Mouse (Mus musculus) cerebellum, adult 11-12 months (tissue): ENCODE data around the gene Proz.

Source experiments
- DNase-seq: peaks from one replicate; pipeline ENCODE4 v3.0.0; 2022

Proz gene

DNA sequence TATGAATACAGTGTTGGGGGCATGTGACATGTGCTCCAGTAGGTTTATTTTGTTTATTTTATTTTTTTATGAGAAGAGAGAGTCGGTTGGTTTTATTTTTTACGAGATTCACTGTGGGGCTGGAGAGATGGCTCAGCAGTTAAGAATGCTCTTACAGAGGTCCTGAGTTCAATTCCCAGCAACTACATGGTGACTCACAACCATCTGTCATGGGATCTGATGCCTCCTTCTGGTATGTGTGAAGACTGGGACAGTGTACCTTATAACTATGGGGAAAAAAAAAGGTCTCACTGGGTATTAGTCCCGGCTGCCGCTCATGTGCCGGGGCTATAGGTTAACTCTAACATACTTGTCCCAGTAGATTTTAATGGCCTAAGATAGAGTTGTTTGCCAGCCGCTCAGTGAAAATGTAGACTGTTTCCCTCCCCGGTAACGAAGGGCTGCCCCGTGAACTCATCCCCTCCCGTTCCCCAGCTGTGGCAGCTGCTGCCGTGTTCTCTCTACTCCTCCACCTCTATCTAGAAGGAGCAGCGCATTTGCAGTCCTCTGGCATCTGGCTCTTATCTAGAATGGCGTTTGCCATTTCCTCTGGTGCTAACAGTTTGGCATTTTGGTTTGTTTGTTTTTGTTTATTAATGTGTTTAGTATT, 47.4 kb downstream of the Proz start:
- DNase-seq: no peak

DNA sequence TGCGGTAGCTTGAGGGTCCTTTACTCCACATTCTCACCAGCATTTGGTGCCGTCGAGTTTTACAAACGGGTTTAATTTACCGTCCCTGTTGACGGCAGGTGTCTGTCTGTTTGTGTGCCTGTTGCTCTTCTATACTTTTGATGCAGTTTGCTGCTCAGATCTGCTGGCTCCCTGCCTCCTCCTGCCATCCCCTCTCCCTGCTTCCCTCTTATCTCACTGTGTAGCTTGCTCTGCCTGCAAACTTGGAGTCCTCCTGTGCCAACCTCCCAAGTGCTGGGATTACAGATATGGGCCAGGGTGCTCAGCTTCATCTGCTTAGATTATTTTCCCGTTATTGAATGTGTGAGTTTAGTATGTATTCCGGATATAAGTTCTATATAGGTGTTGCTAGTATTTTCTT, 48.3 kb downstream of the Proz start:
- DNase-seq: no peak

DNA sequence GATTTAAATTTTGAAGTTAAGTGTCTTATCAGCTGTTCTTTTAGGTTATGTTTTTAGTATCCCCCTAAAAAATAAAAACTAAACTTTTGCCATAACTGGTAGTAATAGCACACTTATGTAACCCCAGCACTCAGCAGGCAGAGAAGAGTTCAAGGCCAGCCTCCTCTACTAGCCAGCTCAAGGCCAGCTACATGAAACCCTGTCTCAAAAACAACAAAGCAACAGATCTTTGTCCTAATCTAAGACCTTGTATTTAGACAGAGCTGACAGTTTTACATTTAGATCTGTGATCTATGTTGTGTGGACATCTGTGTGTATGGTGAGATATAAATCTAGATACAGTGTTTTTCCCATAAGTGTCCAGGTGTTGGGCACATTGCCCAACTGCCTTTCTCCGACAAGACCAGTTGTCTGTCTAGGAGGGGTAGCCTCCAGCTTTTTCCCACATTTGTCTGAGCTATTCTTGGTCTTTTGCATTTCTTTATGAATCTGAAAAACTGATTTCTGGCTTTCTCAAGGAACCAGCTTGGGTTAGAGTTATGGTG, 48.8 kb downstream of the Proz start:
- no peak for DNase-seq

DNA sequence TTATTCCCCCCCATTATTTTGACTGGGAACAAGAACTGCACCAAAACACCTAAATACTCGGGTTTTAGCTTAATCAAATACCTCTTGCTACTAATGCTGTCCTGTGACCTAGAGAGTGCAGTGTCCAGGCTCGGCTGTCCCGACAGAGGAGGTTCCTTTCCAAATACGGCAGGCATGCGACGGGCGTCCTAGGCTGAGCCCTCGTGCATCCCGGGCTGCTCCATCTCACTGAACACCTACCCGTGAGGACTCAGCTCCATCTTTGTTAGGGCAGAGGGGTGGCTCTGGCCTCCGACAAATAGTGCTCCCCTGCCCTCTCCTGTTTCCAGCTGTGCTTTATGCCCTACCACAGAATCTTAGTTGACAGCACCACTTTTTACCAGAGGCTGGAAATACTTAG, 51.2 kb downstream of the Proz start:
- no peak for DNase-seq

DNA sequence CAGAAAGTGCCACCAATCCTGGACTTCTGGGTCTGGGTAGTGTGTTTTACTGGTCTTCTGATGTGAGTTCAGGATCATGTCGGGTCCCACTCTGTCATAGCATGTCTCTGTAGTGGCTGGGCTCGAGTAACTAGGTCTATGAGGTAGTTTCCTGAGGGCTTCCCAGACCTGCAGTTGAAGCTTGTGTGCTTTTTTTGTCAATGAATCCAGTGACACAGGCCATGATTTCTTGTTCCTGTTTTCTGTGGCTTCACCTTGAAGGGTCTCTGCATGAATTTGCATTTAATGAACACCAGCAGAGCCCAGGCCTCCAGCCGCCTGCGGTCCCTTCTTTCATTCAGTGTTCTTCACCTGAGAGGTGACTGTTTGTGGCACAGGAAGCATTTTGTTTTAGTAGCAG, 52.5 kb downstream of the Proz start:
- DNase-seq: no peak

DNA sequence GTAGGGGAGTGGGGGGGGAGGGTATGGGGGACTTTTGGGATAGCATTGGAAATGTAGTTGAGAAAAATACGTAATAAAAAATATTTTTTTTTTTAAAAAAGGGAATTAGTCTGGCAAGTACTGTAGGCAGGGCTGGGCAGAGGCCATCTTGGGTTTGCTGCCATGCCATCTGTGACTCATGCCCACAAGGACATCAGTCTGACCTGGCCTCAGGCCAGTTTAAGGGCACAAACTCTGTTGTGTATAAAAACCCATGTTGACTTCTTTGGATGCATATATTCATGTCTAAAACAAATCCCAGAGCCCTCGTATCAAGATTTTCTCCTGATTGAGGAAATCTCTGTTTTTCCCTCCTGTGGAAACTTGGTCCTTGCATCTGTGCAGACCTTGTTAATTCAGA, 56.4 kb downstream of the Proz start:
- no peak for DNase-seq

DNA sequence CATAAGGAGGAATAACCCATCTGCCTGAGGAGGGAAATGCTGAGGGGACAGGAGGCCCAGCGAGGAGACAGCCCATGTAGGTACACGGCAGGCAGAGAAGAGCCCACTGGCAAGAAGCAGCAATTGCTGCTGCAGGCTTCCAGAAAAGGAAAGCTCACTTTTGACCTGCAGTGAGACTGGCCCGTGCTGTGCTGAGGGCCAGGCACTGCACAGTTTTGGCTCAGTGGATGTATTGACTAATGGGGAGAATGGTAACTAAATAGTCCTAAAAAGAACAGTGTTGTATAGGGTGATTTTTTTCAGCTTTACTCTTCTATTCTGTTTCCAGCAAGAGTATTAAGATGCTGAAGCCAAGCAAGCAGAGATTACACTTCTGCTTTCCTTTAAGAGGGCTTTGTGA, 57.8 kb downstream of the Proz start:
- no peak for DNase-seq

DNA sequence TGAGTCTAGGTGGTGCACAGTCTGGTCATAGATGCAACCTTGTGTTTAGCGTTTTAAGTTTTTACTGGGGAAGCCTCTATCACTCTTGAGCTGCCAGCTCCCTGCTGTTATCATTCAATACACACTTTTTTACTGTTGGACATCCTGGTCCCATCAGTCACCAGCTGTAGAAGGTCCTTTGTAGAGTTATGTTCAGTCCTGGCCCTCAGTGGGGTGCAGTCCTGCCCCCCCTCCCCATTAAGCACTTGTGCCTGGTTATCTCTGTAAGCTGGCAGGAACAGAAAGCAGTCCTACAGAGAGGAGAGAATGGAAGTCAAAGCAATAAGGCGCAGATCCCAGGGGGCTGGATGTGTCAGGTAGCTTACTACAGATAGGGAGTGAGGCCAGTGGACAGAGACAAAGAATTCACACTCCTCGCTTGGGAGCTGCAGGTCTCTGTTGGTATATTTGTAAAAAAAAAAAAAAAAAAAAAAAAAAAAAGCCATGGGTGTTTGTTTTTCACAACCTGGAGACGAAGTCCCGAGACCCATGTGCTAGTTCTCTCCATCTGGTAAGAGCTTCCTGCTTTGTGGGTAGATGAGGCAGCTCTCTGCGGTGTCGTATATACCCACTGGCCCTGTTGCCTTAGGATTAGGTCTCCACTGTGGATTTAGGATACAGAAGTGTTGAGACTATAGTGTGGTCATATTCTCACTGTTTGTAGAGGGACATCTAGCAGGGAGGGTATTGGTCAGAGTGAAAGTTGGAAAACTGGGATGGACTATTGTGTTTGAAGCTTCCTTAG, 60.4 kb downstream of the Proz start:
- no peak for DNase-seq

DNA sequence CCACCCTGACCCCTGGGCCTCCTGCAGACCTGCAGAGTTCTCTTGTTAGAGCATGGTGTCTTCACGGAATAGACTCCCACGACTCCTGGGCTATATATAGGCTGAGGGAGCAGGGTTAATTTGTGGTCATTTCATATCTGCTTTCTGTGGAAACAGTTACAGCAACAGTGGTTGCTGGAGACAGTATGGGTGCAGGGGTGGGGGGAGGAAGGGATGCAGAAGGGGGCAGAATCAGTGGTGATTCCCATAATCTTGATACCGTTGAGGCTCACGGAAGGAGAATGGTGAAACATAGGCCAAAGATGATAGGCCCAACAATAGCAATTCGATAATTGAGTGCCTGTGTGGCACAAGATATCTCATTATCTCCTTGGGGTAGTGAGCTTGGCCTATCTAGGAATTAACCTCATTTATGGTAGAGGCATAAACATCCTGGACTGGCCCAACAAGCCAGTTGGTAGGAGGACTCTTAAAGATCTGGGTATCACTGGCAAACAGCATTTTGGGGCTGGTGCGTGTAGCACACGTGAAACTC, 62.2 kb downstream of the Proz start:
- no peak for DNase-seq

DNA sequence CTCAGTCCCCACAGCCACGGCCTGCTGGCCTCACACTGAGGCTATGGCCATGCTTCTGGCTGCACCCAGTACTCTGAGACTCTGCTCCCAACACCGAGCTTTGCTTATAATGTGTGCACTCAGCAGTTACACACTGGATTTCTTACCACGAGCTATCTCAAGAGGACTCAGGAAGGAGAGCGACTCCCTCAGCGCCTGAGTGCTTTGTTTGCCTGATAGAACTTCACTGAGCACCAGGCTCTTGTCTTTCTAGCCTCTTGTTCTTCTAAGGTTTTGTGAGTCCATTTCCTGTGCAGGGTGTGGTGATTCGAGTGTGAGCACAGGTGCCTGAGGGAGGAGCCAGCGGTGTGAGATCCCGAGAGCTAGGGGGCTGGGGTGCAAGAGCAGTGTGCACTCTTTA, 64.2 kb downstream of the Proz start:
- DNase-seq: no peak
